Mouse (Mus musculus) midbrain, embryonic 13.5 days (tissue): Measurements from ENCODE around the gene Dnajc8. TPM values are rescaled to one million over a fixed set of nuclear protein-coding genes. Genes with fewer than 3 reads are reported as not detected.

Experiments
- ATAC-seq: fragments of 200-750 bp; cut with Nextera tagmentation; 2 replicates; pipeline ENCODE4 v1.8.0; 2017; ENCODE audit warnings: mild to moderate bottlenecking, moderate TSS enrichment, moderate library complexity
- H3K27ac ChIP-seq: fragments of 300-500 bp; sonication (generic); 2 replicates; pipeline ENCODE4 v1.5.1; 2015; ENCODE audit warnings: inconsistent platforms, mild to moderate bottlenecking, moderate library complexity
- H3K27me3 ChIP-seq: fragments of 300-500 bp; sonication (generic); 2 replicates; pipeline ENCODE4 v1.6.1; 2015; ENCODE audit warnings: mild to moderate bottlenecking, inconsistent platforms
- H3K36me3 ChIP-seq: fragments of 300-500 bp; sonication (generic); 2 replicates; pipeline ENCODE4 v1.6.1; 2015; ENCODE audit warnings: mild to moderate bottlenecking, inconsistent platforms
- H3K4me1 ChIP-seq: fragments of 300-500 bp; sonication (generic); replicated peaks from 2 replicates; pipeline ENCODE4 v1.6.1; 2015; ENCODE audit warnings: inconsistent platforms
- H3K4me2 ChIP-seq: fragments of 300-500 bp; sonication (generic); replicated peaks from 2 replicates; pipeline ENCODE4 v1.6.1; 2015; ENCODE audit warnings: moderate library complexity, mild to moderate bottlenecking, inconsistent platforms
- H3K4me3 ChIP-seq: fragments of 300-500 bp; sonication (generic); replicated peaks from 2 replicates; pipeline ENCODE4 v1.5.1; 2015; ENCODE audit warnings: mild to moderate bottlenecking, inconsistent platforms
- H3K9ac ChIP-seq: fragments of 300-500 bp; sonication (generic); replicated peaks from 2 replicates; pipeline ENCODE4 v1.6.1; 2015; ENCODE audit warnings: mild to moderate bottlenecking, inconsistent platforms
- H3K9me3 ChIP-seq: fragments of 300-500 bp; sonication (generic); 2 replicates; pipeline ENCODE4 v1.6.1; 2016; ENCODE audit warnings: mild to moderate bottlenecking, inconsistent platforms
- WGBS: fragments of 180-500 bp; shearing (Covaris S2); methylation state at CpG from one replicate; pipeline ENCODE4 v1.1.7; 2015; 5-methylcytosine and 5-hydroxymethylcytosine counted together
- polyA plus RNA-seq: library from polyadenylated mRNA; unstranded; fragments of >200 nt; fragmentation: Nextera tagmentation; extraction: Ambion mirVana; gene quantifications from 2 replicates; pipeline ENCODE4 v1.2.1, GENCODE M21; 2015

The Dnajc8 gene
- 158 and 173 TPM in 2 replicates for polyA plus RNA-seq

- Histone ChIP-seq H3K4me3 (peak within 1 kb of the TSS; percentile 83), H3K4me1 (peaks cover 44% of the 10 kb centered on the region), H3K27me3 (no peaks in the 10 kb centered on the region), H3K27ac (peak within 1 kb of the TSS; percentile 82), H3K4me2 (peak within 1 kb of the TSS; percentile 70), H3K9ac (peak within 1 kb of the TSS; percentile 88), H3K36me3 (peaks cover 24% of the 10 kb centered on the region), H3K9me3 (no peaks in the 10 kb centered on the region)
- peak; percentile 72 for ATAC-seq
- under 1% methylated on average over 60 of the region's 60 CpGs for WGBS
Measured at GRCm38 (mm10) chr4:132535406-132536121, at the start of gene Dnajc8. Dnajc8 (plus strand) TSS chr4:132535550.

DNA sequence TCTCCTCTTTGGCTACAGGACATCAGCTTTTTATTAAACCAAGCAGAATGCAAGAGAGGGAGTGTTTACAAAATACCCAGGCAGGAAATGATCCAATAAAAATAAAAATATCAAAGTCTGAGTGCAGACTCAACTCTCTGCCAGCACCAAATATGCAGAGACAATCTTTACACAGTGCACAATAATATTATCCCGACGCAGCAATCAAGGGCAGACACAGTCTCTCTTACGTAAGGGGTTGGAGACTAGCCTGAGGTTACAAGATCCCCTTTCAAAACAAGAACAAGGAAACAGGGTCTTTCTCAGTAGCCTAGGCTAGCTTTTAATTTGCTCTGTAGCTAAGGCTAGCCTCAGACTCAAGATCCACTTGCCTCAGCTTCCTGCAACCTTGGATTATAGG, 46.8 kb upstream of the Dnajc8 start:
- Histone ChIP-seq H3K27me3 (no peaks in the 10 kb centered on the region), H3K27ac (no peak overlapping the region), H3K4me3 (no peak overlapping the region), H3K4me1 (no peaks in the 10 kb centered on the region), H3K4me2 (no peak overlapping the region), H3K36me3 (0 out of 2 replicates have a peak, but pooled peaks cover 4% of the 10 kb centered on the region), H3K9ac (no peak overlapping the region), H3K9me3 (no peaks in the 10 kb centered on the region)
- WGBS: 92% methylated on average over 3 of the region's 3 CpGs
- ATAC-seq: no peak

DNA sequence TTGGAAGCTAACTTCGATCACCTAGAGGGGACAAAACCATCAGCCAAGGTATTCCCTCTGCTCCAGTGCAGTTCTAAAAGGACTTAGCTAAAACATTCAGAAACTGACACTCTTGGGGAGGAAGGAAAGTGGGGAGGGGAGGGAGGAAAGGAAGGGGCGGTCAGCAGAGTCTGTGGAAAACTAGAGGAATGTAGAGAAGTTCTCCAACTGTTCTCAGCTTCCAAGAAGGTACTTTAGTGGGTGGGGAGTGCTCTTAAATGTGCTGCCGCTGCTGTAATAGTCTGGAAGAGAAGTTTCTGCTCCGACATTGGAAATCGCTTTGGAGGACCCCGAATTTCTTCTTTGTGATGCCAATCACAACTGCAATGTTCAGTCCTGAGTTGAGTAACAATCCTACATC, 46.4 kb upstream of the Dnajc8 start:
- Histone ChIP-seq H3K9me3 (no peaks in the 10 kb centered on the region), H3K27me3 (no peaks in the 10 kb centered on the region), H3K4me3 (no peak overlapping the region), H3K4me1 (no peaks in the 10 kb centered on the region), H3K9ac (no peak overlapping the region), H3K27ac (no peak overlapping the region), H3K36me3 (0 out of 2 replicates have a peak, but pooled peaks cover 8% of the 10 kb centered on the region), H3K4me2 (no peak overlapping the region)
- 80% methylated on average over 6 of the region's 6 CpGs for WGBS
- ATAC-seq: no peak

- no peak overlapping the region for H3K27ac ChIP-seq
- no peaks in the 10 kb centered on the region for H3K4me1 ChIP-seq
- H3K9ac ChIP-seq: no peak overlapping the region
- ATAC-seq: no peak
- no peaks in the 10 kb centered on the region for H3K27me3 ChIP-seq
- H3K36me3 ChIP-seq: peaks cover 13% of the 10 kb centered on the region; the same call in 1 of the 2 replicates
- no peak overlapping the region for H3K4me2 ChIP-seq
- H3K4me3 ChIP-seq: no peak overlapping the region
- H3K9me3 ChIP-seq: no peaks in the 10 kb centered on the region
- WGBS: 92% methylated on average over 15 of the region's 15 CpGs
Measured at GRCm38 (mm10) chr4:132490273-132491010, 44.9 kb upstream of the Dnajc8 start.

- H3K27ac ChIP-seq: no peak overlapping the region
- H3K4me2 ChIP-seq: no peak overlapping the region
- H3K36me3 ChIP-seq: peaks cover 13% of the 10 kb centered on the region; the same call in 1 of the 2 replicates
- H3K4me1 ChIP-seq: no peaks in the 10 kb centered on the region
- 91% methylated on average over 8 of the region's 8 CpGs for WGBS
- no peak for ATAC-seq
- H3K27me3 ChIP-seq: no peaks in the 10 kb centered on the region
- no peak overlapping the region for H3K4me3 ChIP-seq
- H3K9ac ChIP-seq: no peak overlapping the region
- no peaks in the 10 kb centered on the region for H3K9me3 ChIP-seq
Measured at GRCm38 (mm10) chr4:132491057-132491456, 44.3 kb upstream of the Dnajc8 start.

GRCm38 (mm10) chr4:132491748-132492147, 43.6 kb upstream of the Dnajc8 start:
- Histone ChIP-seq H3K4me3 (no peak overlapping the region), H3K36me3 (peaks cover 15% of the 10 kb centered on the region; the same call in 1 of the 2 replicates), H3K27ac (no peak overlapping the region), H3K27me3 (no peaks in the 10 kb centered on the region), H3K4me2 (no peak overlapping the region), H3K4me1 (no peaks in the 10 kb centered on the region), H3K9me3 (no peaks in the 10 kb centered on the region), H3K9ac (no peak overlapping the region)
- WGBS: 87% methylated on average over 6 of the region's 6 CpGs
- no peak for ATAC-seq

- no peak overlapping the region for H3K9ac ChIP-seq
- no peaks in the 10 kb centered on the region for H3K4me1 ChIP-seq
- H3K27me3 ChIP-seq: no peaks in the 10 kb centered on the region
- H3K4me3 ChIP-seq: no peak overlapping the region
- H3K4me2 ChIP-seq: no peak overlapping the region
- ATAC-seq: no peak
- no peak overlapping the region for H3K27ac ChIP-seq
- H3K36me3 ChIP-seq: peaks cover 22% of the 10 kb centered on the region
- WGBS: 66% methylated on average over 10 of the region's 10 CpGs
- H3K9me3 ChIP-seq: no peaks in the 10 kb centered on the region
Measured at GRCm38 (mm10) chr4:132492178-132493060, 42.9 kb upstream of the Dnajc8 start.

- Histone ChIP-seq H3K36me3 (peaks cover 37% of the 10 kb centered on the region), H3K27ac (no peak overlapping the region), H3K9me3 (no peaks in the 10 kb centered on the region), H3K9ac (no peak overlapping the region), H3K4me2 (no peak overlapping the region), H3K4me1 (no peaks in the 10 kb centered on the region), H3K4me3 (no peak overlapping the region), H3K27me3 (no peaks in the 10 kb centered on the region)
- ATAC-seq: no peak
- 95% methylated on average over 20 of the region's 20 CpGs for WGBS
Measured at GRCm38 (mm10) chr4:132494271-132494918, 41.0 kb upstream of the Dnajc8 start.

DNA sequence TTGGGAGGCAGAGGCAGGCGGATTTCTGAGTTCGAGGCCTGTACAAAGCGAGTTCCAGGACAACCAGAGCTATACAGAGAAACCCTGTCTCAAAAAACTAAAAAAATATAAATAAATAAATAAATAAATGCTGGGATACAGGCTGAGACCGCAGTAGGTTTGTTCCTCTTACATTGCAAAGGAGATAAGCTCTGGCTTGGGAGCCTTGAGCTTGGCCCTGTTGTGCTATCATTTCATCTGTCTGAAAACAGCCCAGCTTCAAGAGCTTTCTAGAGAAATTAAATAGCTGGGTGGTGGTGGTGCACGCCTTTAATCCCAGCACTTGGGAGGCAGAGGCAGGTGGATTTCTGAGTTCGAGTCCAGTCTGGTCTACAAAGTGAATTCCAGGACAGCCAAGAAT, 33.7 kb upstream of the Dnajc8 start:
- H3K27ac ChIP-seq: no peak overlapping the region
- H3K27me3 ChIP-seq: no peaks in the 10 kb centered on the region
- ATAC-seq: no peak
- H3K36me3 ChIP-seq: peaks cover 24% of the 10 kb centered on the region
- no peaks in the 10 kb centered on the region for H3K9me3 ChIP-seq
- no peak overlapping the region for H3K4me3 ChIP-seq
- H3K4me1 ChIP-seq: no peaks in the 10 kb centered on the region
- WGBS: 97% methylated on average over 6 of the region's 6 CpGs
- H3K9ac ChIP-seq: no peak overlapping the region
- no peak overlapping the region for H3K4me2 ChIP-seq

DNA sequence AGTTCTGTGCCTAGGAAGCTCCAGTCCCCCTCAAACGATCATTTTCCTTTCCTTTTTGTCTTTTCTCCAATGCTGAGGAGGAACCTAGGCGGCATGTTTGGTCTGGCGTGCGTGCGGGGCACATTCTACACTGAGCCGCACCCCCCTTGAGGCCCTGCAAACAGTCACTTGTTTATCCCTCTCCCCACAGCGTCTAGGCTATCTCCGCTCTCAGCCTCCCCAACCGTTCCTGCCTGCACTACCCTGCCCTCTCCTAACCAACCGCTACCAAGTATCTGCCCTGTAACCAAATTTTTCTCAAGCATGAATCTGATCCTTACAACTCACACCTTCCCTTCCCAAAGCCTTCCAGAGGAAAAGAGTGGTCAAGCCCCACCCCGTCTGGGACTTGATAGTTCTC, 32.0 kb upstream of the Dnajc8 start:
- no peaks in the 10 kb centered on the region; the same call in 1 of the 2 replicates for H3K4me1 ChIP-seq

DNA sequence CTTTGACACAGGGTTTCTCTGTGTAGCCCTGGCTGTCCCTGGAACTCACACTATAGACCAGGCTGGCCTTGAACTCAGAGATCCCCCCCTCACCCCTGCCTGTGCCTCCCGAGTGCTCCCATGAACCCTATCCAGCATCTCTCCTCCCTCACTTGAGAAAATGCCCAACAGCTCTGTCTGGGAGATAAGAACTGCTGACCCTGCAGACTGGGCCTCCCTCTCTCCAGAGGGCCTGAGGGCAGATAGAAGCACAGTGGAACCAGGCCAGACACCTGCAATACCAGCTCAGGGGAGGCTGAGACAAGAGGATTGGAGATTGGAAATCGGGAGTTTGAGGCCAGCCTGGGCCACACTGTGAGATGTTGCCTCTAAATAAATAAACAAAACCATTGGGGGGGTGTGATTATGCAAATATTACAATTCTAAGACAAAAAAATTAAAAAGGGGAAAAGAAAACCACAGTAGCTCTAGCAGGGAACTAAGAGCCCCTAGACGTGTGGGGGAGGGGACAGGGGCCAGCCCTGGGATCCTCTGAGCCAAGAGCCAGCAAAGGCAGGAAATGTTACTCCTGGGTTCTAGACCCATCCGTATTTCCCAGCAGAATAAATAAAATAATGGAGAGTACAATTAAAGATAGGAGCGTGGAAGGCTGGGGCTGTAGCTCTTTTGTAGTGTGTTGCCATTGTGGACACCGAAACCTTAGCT, 30.2 kb upstream of the Dnajc8 start:
- Histone ChIP-seq H3K9ac (no peak overlapping the region), H3K4me3 (no peak overlapping the region), H3K27ac (no peak overlapping the region), H3K4me1 (peaks cover 9% of the 10 kb centered on the region), H3K9me3 (no peaks in the 10 kb centered on the region), H3K27me3 (no peaks in the 10 kb centered on the region), H3K4me2 (no peak overlapping the region), H3K36me3 (no peaks in the 10 kb centered on the region)
- 62% methylated on average over 6 of the region's 6 CpGs for WGBS
- no peak for ATAC-seq

More for the DNA sequence above, 32.0 kb upstream of the Dnajc8 start:
- Histone ChIP-seq H3K36me3 (peaks cover 11% of the 10 kb centered on the region), H3K9ac (no peak overlapping the region), H3K4me2 (no peak overlapping the region), H3K9me3 (no peaks in the 10 kb centered on the region), H3K4me3 (no peak overlapping the region), H3K27me3 (no peaks in the 10 kb centered on the region), H3K27ac (no peak overlapping the region)
- WGBS: 87% methylated on average over 11 of the region's 11 CpGs
- no peak for ATAC-seq
